Mouse (Mus musculus) stomach, postnatal 0 days (tissue): ENCODE measurements around the gene Bahcc1. TPM values are rescaled to one million over a fixed set of nuclear protein-coding genes. Genes with fewer than 3 reads are reported as not detected.

Experiments used
- ATAC-seq: fragments of 200-750 bp; cut with Nextera tagmentation; 2 replicates; pipeline ENCODE4 v1.8.0; 2017; ENCODE audit not compliant: low FRiP score, low TSS enrichment
- DNase-seq: peaks from one replicate; pipeline ENCODE4 v3.0.0-alpha.2; 2016; ENCODE audit warnings: low spot score
- H3K27ac ChIP-seq: fragments of 300-500 bp; sonication (generic); replicated peaks from 2 replicates; pipeline ENCODE4 v1.5.1; 2014; ENCODE audit warnings: mild to moderate bottlenecking, control low read depth
- H3K27me3 ChIP-seq: fragments of 300-500 bp; sonication (generic); 2 replicates; pipeline ENCODE4 v1.6.1; 2014; ENCODE audit warnings: low read length; ENCODE audit not compliant: control insufficient read depth, insufficient read depth
- H3K36me3 ChIP-seq: fragments of 300-500 bp; sonication (generic); 2 replicates; pipeline ENCODE4 v1.6.1; 2014; ENCODE audit warnings: low read length, mixed read lengths; ENCODE audit not compliant: control insufficient read depth, insufficient read depth
- H3K4me1 ChIP-seq: fragments of 300-500 bp; sonication (generic); replicated peaks from 2 replicates; pipeline ENCODE4 v1.6.1; 2014; ENCODE audit warnings: antibody characterized with exemption; ENCODE audit not compliant: control insufficient read depth, insufficient read depth
- H3K4me2 ChIP-seq: fragments of 300-500 bp; sonication (generic); replicated peaks from 2 replicates; pipeline ENCODE4 v1.6.1; 2014; ENCODE audit warnings: low read depth, mild to moderate bottlenecking, control low read depth, moderate library complexity
- H3K4me3 ChIP-seq: fragments of 300-500 bp; sonication (generic); 2 replicates; pipeline ENCODE4 v1.5.1; 2014; ENCODE audit warnings: low read depth, low read length, control low read depth
- H3K9ac ChIP-seq: fragments of 300-500 bp; sonication (generic); 2 replicates; pipeline ENCODE4 v1.6.1; 2014; ENCODE audit warnings: mild to moderate bottlenecking, low read length, control low read depth, mixed read lengths
- H3K9me3 ChIP-seq: fragments of 300-500 bp; sonication (generic); 2 replicates; pipeline ENCODE4 v1.6.1; 2016; ENCODE audit warnings: low read length; ENCODE audit not compliant: control insufficient read depth
- CTCF ChIP-seq: IDR thresholded peaks from 2 replicates; pipeline ENCODE4 v1.5.1; 2016; ENCODE audit warnings: antibody characterized with exemption, low read depth, mild to moderate bottlenecking, moderate library complexity
- EP300 ChIP-seq: optimal IDR thresholded peaks from 2 replicates; pipeline ENCODE3; 2016; ENCODE audit warnings: antibody characterized with exemption
- WGBS: fragments of 180-500 bp; shearing (Covaris S2); extraction: QIAGEN DNeasy Blood & Tissue Kit; methylation state at CpG from one replicate; pipeline ENCODE4 v1.1.7; 2014; 5-methylcytosine and 5-hydroxymethylcytosine counted together
- polyA plus RNA-seq: library from polyadenylated mRNA; unstranded; fragments of >200 nt; fragmentation: Nextera tagmentation; extraction: Ambion mirVana; gene quantifications from 2 replicates; pipeline ENCODE4 v1.2.1, GENCODE M21; 2015

Bahcc1 gene
- polyA plus RNA-seq, 1 experiment from 2014 or later = 2.7 TPM

GRCm38 (mm10) chr11:120304886-120305534 lies 72.3 kb downstream of the Bahcc1 start:
- Histone ChIP-seq H3K36me3 (no peaks in the 10 kb centered on the region), H3K4me3 (peak overlapping the region; percentile 51), H3K27ac (peak overlapping the region; percentile 63; the same call in 1 of the 2 replicates), H3K27me3 (no peaks in the 10 kb centered on the region), H3K4me2 (peak overlapping the region; percentile 84), H3K4me1 (peaks cover 7% of the 10 kb centered on the region), H3K9ac (peak overlapping the region; percentile 52), H3K9me3 (no peaks in the 10 kb centered on the region)
- WGBS = under 1% methylated on average over 44 of the region's 53 CpGs
- TF ChIP-seq EP300 (no peak), CTCF (peak; percentile 66)
- peak; percentile 97 for DNase-seq
- peak; percentile 92 for ATAC-seq

GRCm38 (mm10) chr11:120305535-120306365 lies 73.0 kb downstream of the Bahcc1 start:
- peak overlapping the region; percentile 84 for H3K4me2 ChIP-seq
- no peak for DNase-seq
- 27% methylated on average over 15 of the region's 15 CpGs for WGBS
- no peaks in the 10 kb centered on the region for H3K9me3 ChIP-seq
- peak overlapping the region; percentile 51 for H3K4me3 ChIP-seq
- no peak for TF ChIP-seq EP300
- H3K4me1 ChIP-seq = peaks cover 7% of the 10 kb centered on the region
- peak overlapping the region; percentile 52 for H3K9ac ChIP-seq
- peak overlapping the region; percentile 63; the same call in 1 of the 2 replicates for H3K27ac ChIP-seq
- H3K27me3 ChIP-seq = no peaks in the 10 kb centered on the region
- no peaks in the 10 kb centered on the region for H3K36me3 ChIP-seq
- ATAC-seq = no peak

- DNase-seq = no peak
- no peak overlapping the region for H3K4me2 ChIP-seq
These were observed 73.8 kb downstream of the Bahcc1 start for GRCm38 (mm10) chr11:120306366-120307131.

GRCm38 (mm10) chr11:120307132-120307413 lies 74.3 kb downstream of the Bahcc1 start:
- Histone ChIP-seq H3K4me1 (peaks cover 9% of the 10 kb centered on the region), H3K4me2 (no peak overlapping the region), H3K27ac (no peak overlapping the region), H3K36me3 (no peaks in the 10 kb centered on the region), H3K4me3 (no peak overlapping the region), H3K9ac (no peak overlapping the region), H3K9me3 (no peaks in the 10 kb centered on the region), H3K27me3 (no peaks in the 10 kb centered on the region)
- 56% methylated on average over 5 of the region's 5 CpGs for WGBS
- ATAC-seq (no peak), DNase-seq (no peak)
- TF ChIP-seq EP300 (no peak), CTCF (no peak)

More at GRCm38 (mm10) chr11:120306366-120307131, 73.8 kb downstream of the Bahcc1 start:
- Histone ChIP-seq H3K9me3 (no peaks in the 10 kb centered on the region), H3K27me3 (no peaks in the 10 kb centered on the region), H3K9ac (no peak overlapping the region), H3K4me1 (peaks cover 9% of the 10 kb centered on the region), H3K27ac (no peak overlapping the region), H3K4me3 (no peak overlapping the region), H3K36me3 (no peaks in the 10 kb centered on the region)
- WGBS = 71% methylated on average over 12 of the region's 12 CpGs
- ATAC-seq = no peak
- TF ChIP-seq CTCF = no peak
- no peak for TF ChIP-seq EP300

GRCm38 (mm10) chr11:120307566-120308430 lies 75.1 kb downstream of the Bahcc1 start:
- Histone ChIP-seq H3K27me3 (no peaks in the 10 kb centered on the region), H3K9me3 (no peaks in the 10 kb centered on the region), H3K27ac (no peak overlapping the region), H3K4me2 (0 out of 2 replicates have a peak overlapping the region, but pooled peaks have one; percentile 8), H3K9ac (no peak overlapping the region), H3K4me1 (peaks cover 9% of the 10 kb centered on the region), H3K4me3 (no peak overlapping the region), H3K36me3 (no peaks in the 10 kb centered on the region)
- DNase-seq (peak; percentile 96), ATAC-seq (peak; percentile 29; the same call in 1 of the 2 replicates)
- TF ChIP-seq CTCF (peak; percentile 95), EP300 (no peak)
- 6% methylated on average over 19 of the region's 19 CpGs for WGBS
